Mouse (Mus musculus): ENCODE measurements around the gene Plxdc1.

- TF ChIP-seq GATA1 (IDR thresholded peaks at IDR 0.05; ENCODE audit: low read length), result no peak
- no peak for TF ChIP-seq TAL1 (IDR thresholded peaks at IDR 0.05; ENCODE audit: low read length)
Measured at GRCm38 (mm10) chr11:98008087-98008486, 21.8 kb upstream of the Plxdc1 start.

Data from erythroblast, embryonic 14.5 days (primary cell).